Mouse (Mus musculus) forebrain, embryonic 16.5 days (tissue): ENCODE results near the gene Mrto4. TPM values are rescaled to one million over a fixed set of nuclear protein-coding genes. Genes with fewer than 3 reads are reported as not detected.
A peak's percentile ranks its signal among the peaks of the same experiment; 100 is the strongest.

Experiments
- ATAC-seq: fragments of 200-750 bp; cut with Nextera tagmentation; 2 replicates; pipeline ENCODE4 v1.8.0; 2017; ENCODE audit warnings: mild to moderate bottlenecking, moderate library complexity
- H3K27ac ChIP-seq: fragments of 300-500 bp; sonication (generic); 2 replicates; pipeline ENCODE4 v1.5.1; 2014; ENCODE audit warnings: low read length, control low read depth
- H3K27me3 ChIP-seq: fragments of 300-500 bp; sonication (generic); replicated peaks from 2 replicates; pipeline ENCODE4 v1.6.1; 2014; ENCODE audit warnings: low read length; ENCODE audit not compliant: control insufficient read depth, insufficient read depth
- H3K36me3 ChIP-seq: fragments of 300-500 bp; sonication (generic); 2 replicates; pipeline ENCODE4 v1.6.1; 2014; ENCODE audit not compliant: control insufficient read depth, insufficient read depth
- H3K4me1 ChIP-seq: fragments of 300-500 bp; sonication (generic); replicated peaks from 2 replicates; pipeline ENCODE4 v1.6.1; 2014; ENCODE audit warnings: low read length; ENCODE audit not compliant: control insufficient read depth, insufficient read depth
- H3K4me2 ChIP-seq: fragments of 300-500 bp; sonication (generic); 2 replicates; pipeline ENCODE4 v1.6.1; 2014; ENCODE audit warnings: mild to moderate bottlenecking, low read length, control low read depth
- H3K4me3 ChIP-seq: fragments of 300-500 bp; sonication (generic); replicated peaks from 2 replicates; pipeline ENCODE4 v1.5.1; 2014; ENCODE audit warnings: mild to moderate bottlenecking, low read length, control low read depth
- H3K9ac ChIP-seq: fragments of 300-500 bp; sonication (generic); replicated peaks from 2 replicates; pipeline ENCODE4 v1.6.1; 2014; ENCODE audit warnings: low read depth, low read length, control low read depth
- H3K9me3 ChIP-seq: fragments of 300-500 bp; sonication (generic); 2 replicates; pipeline ENCODE4 v1.6.1; 2016; ENCODE audit warnings: low read length; ENCODE audit not compliant: control insufficient read depth
- WGBS: fragments of 180-500 bp; shearing (Covaris S2); extraction: QIAGEN DNeasy Blood & Tissue Kit; methylation state at CpG from one replicate; pipeline ENCODE4 v1.1.7; 2014; 5-methylcytosine and 5-hydroxymethylcytosine counted together
- polyA plus RNA-seq: library from polyadenylated mRNA; unstranded; fragments of >200 nt; fragmentation: Nextera tagmentation; extraction: Ambion mirVana; gene quantifications from 2 replicates; pipeline ENCODE4 v1.2.1, GENCODE M21; 2015

Gene Mrto4
- polyA plus RNA-seq, 1 experiment from 2014 or later: 111 TPM

DNA sequence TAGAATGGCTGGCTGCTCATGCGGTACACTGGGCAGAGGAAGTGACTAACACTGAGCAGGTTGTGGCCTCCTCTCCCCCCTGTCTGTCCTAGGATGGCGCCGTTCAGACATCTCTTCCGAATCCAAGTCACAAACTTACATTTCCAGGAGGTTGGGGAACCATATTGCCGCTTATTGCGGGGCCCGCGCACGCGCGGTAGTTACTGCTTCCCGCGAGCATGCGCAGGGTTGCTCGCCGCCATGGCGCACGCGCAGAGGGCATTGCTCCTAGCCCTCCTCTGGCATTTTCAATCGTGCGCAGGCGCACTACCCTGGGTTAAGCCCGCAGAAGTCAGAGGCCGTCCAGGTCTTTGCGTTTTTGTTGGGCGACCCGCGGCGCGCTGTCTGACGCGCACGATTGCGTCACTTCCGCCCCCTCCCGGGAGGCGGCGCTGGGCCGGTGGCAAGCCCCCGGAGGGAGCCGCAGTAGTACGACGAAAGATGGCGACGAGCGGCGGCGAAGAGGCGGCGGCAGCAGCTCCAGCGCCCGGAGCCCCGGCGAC is 27.9 kb upstream of the Mrto4 start:
- Histone ChIP-seq H3K4me2 (peak overlapping the region; percentile 95), H3K27ac (peak overlapping the region; percentile 78), H3K4me3 (peak overlapping the region; percentile 69), H3K36me3 (peaks cover 6% of the 10 kb centered on the region), H3K9ac (peak overlapping the region; percentile 72), H3K4me1 (peaks cover 20% of the 10 kb centered on the region), H3K27me3 (no peaks in the 10 kb centered on the region), H3K9me3 (no peaks in the 10 kb centered on the region)
- ATAC-seq: peak; percentile 95
- WGBS: under 1% methylated on average over 54 of the region's 54 CpGs

DNA sequence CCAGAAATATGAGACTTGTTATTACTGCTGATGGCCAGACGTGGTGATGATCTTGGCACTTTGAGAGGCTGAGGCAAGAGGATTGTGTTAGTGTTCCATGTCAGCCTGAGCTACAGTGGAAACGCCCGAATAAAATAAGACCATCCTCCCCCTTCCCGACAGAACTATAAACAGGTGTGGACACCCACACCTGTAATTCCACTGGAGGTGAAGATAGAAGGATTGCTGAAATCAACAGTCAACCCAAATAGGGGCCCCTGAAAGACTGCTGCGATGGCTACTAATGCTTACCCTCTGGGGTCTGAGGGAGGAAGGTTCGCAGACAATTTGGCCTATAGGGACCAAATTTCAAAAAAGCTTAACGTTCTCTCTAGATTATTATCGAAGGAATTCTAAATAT is 27.3 kb upstream of the Mrto4 start:
- no peak overlapping the region; the same call in none of the 2 replicates for H3K27ac ChIP-seq
- H3K27me3 ChIP-seq: no peaks in the 10 kb centered on the region
- WGBS: 14% methylated on average over 8 of the region's 8 CpGs
- peaks cover 20% of the 10 kb centered on the region for H3K4me1 ChIP-seq
- H3K36me3 ChIP-seq: peaks cover 6% of the 10 kb centered on the region
- H3K9me3 ChIP-seq: no peaks in the 10 kb centered on the region
- ATAC-seq: no peak
- H3K9ac ChIP-seq: peak overlapping the region; percentile 72
- peak overlapping the region; percentile 69 for H3K4me3 ChIP-seq
- peak overlapping the region; percentile 95 for H3K4me2 ChIP-seq

DNA sequence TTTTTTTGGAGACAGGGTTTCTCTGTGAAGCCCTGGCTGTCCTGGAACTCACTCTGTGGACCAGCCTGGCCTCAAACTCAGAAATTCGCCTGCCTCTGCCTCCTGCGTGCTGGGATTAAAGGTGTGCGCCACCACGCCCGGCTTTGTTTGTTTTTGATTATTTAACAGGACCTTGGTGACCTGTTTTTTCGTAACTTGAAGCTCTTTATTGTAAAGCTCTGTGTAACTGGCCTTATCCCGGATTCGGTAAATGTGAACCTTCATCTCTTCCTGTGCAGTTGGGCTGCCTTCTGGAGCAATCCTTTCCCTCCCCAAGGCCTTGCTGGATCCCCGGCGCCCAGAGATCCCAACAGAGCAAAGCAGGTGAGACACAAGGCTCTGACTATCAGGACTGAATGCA is 21.2 kb upstream of the Mrto4 start:
- no peak overlapping the region for H3K9ac ChIP-seq
- H3K4me3 ChIP-seq: no peak overlapping the region
- no peak for ATAC-seq
- no peaks in the 10 kb centered on the region for H3K27me3 ChIP-seq
- no peaks in the 10 kb centered on the region for H3K4me1 ChIP-seq
- H3K4me2 ChIP-seq: no peak overlapping the region
- no peaks in the 10 kb centered on the region for H3K9me3 ChIP-seq
- 93% methylated on average over 10 of the region's 10 CpGs for WGBS
- peaks cover 28% of the 10 kb centered on the region for H3K36me3 ChIP-seq
- H3K27ac ChIP-seq: no peak overlapping the region

DNA sequence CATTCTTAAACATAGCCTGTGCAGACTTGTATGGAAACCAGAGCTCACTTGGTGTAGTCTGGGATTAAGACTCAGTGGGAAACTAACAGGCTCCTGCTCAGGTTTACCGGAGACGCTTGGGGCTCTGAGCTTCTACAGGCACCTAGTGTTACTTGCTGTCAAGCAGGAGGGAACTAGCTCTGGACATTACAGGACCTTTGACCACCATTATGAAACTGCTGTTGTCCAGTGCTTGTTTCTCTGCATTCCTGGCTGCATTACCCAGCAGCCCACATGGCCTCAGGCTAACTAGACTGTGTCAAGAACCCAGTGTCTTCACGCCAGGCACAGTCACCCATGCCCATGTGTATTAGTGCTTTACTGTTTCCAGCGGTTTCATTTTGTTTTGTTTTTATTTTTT is 20.8 kb upstream of the Mrto4 start:
- 92% methylated on average over 4 of the region's 4 CpGs for WGBS

DNA sequence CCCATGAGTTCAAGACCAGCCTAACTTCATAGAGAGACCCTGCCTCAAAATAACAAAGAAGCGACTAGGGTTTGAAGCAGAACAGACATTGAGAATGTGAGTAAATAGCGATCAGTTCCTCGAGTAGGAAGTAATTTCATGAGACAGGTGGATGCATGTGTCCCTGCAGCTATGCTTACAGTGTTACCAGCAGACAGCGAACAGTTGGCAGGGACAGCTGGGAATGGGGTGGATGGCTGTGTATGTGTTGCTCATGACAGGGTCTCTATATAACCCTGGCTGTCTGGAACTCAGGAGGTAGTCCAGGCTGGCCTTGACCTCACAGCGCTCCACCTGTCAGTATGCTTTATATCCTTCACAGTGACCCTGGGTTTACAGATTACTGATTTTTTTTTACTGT is 15.7 kb upstream of the Mrto4 start:
- Histone ChIP-seq H3K27me3 (no peaks in the 10 kb centered on the region), H3K27ac (no peak overlapping the region), H3K36me3 (peaks cover 42% of the 10 kb centered on the region), H3K9me3 (no peaks in the 10 kb centered on the region), H3K4me1 (no peaks in the 10 kb centered on the region), H3K9ac (no peak overlapping the region), H3K4me3 (no peak overlapping the region), H3K4me2 (no peak overlapping the region)
- ATAC-seq: no peak
- WGBS: 96% methylated on average over 5 of the region's 5 CpGs

More for the DNA sequence above, 20.8 kb upstream of the Mrto4 start:
- Histone ChIP-seq H3K27ac (no peak overlapping the region), H3K9ac (no peak overlapping the region), H3K4me2 (no peak overlapping the region), H3K36me3 (peaks cover 30% of the 10 kb centered on the region), H3K4me1 (no peaks in the 10 kb centered on the region), H3K27me3 (no peaks in the 10 kb centered on the region), H3K9me3 (no peaks in the 10 kb centered on the region), H3K4me3 (no peak overlapping the region)
- no peak for ATAC-seq

DNA sequence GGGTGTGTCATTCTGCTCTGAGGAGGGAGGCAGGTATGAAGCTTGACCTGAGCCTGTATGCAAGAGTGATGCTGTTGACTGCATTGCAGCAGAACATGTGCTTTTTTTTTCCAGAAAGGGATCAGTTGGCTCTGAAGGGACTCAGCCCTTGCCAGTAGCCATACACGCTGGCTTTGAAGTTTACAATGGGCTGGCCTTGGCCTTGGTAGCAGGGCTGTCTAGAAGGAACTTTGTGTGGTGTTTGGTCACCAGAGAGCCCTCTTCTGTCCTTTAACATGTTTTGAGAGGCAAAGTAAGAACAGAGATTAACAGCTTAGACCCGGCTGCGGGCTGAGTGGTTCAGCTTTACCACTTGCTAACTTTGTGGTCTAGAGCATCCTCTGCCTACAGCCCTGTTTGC is 15.0 kb upstream of the Mrto4 start:
- Histone ChIP-seq H3K4me1 (no peaks in the 10 kb centered on the region), H3K9ac (no peak overlapping the region), H3K4me2 (no peak overlapping the region), H3K36me3 (peaks cover 46% of the 10 kb centered on the region), H3K27ac (no peak overlapping the region), H3K9me3 (no peaks in the 10 kb centered on the region), H3K27me3 (no peaks in the 10 kb centered on the region), H3K4me3 (no peak overlapping the region)
- no peak for ATAC-seq
- 96% methylated on average over 3 of the region's 3 CpGs for WGBS

DNA sequence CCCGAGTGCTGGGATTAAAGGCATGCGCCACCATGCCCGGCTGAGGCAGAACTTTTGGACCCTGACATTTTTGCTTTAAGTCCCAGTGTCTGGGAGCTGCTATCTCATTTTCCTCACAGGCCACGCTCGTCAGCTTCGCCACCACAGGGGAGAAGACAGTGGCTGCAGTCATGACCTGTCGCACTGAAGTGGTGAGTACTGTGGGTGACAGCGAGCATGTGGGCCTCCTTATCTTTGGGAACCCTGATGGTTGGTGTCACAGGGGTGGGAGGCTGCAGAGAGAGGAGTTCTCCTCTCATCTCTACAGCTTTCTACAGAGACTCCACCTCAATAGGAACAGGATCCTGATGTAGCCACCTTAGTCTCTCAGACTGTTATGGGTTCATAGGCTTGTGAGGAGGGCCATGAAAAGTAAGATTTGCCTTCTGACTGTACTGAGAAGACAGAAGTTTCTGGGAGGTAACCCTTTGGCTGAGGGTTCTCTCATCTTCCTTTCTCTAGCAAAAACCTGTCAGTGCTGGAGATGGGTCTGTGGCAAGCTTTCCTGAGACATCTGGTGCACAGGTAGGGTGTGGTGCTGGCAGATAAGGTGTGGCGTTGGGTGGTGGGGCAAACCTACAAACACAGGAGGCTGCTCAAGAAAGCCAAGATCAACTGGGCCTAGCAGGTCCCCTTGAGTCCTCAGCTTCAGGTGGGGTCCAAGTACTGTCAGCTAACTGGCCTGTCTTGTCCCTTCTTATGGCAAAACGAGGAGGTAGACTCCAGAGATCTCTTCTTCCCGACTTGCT is 8.6 kb upstream of the Mrto4 start:
- H3K27ac ChIP-seq: no peak overlapping the region
- H3K9me3 ChIP-seq: no peaks in the 10 kb centered on the region
- 92% methylated on average over 11 of the region's 11 CpGs for WGBS
- H3K4me1 ChIP-seq: no peaks in the 10 kb centered on the region
- H3K4me3 ChIP-seq: no peak overlapping the region
- H3K9ac ChIP-seq: no peak overlapping the region
- no peak for ATAC-seq
- H3K4me2 ChIP-seq: no peak overlapping the region
- H3K36me3 ChIP-seq: peaks cover 39% of the 10 kb centered on the region
- no peaks in the 10 kb centered on the region for H3K27me3 ChIP-seq

DNA sequence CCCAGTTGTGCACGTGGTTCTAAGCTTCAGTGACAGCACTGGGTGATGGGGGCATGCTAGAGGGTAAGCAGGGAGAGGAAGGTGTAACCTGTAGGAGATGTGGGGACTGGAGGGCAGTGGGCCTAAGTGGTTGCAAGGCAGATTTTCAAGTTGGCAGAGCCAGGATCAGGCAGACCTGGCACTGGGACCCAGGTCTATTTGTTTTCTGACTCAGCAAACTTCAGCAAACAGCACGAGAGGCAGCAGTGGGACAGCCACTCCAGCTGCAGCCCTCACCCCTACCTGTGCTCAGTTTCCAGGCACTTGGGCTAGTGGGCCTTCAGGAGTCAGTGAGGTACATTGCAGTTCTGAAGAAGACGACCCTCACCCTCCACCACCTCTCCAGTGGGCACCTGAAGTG is 4.8 kb upstream of the Mrto4 start:
- Histone ChIP-seq H3K36me3 (peaks cover 27% of the 10 kb centered on the region; the same call in 1 of the 2 replicates), H3K27ac (no peak overlapping the region), H3K4me2 (no peak overlapping the region), H3K4me3 (no peak overlapping the region), H3K27me3 (no peaks in the 10 kb centered on the region), H3K9ac (no peak overlapping the region), H3K4me1 (peaks cover 4% of the 10 kb centered on the region), H3K9me3 (no peaks in the 10 kb centered on the region)
- WGBS: 92% methylated on average over 3 of the region's 3 CpGs
- no peak for ATAC-seq

DNA sequence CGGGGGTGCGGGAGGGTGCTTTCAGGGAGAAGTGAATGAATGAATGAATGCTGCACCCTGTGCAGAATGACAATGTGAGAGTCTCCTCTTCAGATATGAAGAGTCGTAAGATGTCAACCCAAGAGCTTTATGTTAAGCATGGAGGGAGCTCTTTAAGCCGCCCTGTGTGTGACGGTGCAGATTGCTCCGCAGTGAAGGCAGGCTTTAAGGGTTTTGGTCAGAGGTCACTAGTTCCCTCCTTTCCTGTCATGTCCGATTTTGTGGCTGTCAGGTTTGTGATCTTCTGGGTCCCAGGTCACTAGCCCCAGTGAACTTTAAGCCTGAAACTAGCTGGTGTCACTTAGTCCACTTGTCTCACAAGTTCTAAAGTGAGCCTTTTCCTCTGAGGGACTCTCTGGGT is 456 bp upstream of the Mrto4 start:
- Histone ChIP-seq H3K9ac (peak overlapping the region; percentile 90), H3K4me3 (peak overlapping the region; percentile 91), H3K9me3 (no peaks in the 10 kb centered on the region), H3K27me3 (no peaks in the 10 kb centered on the region), H3K4me2 (peak overlapping the region; percentile 99), H3K36me3 (peaks cover 17% of the 10 kb centered on the region), H3K4me1 (peaks cover 17% of the 10 kb centered on the region), H3K27ac (peak overlapping the region; percentile 96)
- WGBS: under 1% methylated on average over 7 of the region's 7 CpGs
- ATAC-seq: no peak; the same call in 1 of the 2 replicates
